Mouse (Mus musculus) C2C12 (cell line): ENCODE data around the gene Pkig. TPM values are rescaled to one million over a fixed set of nuclear protein-coding genes. Genes with fewer than 3 reads are reported as not detected.
"Not testable (repeated sequence)": the region's sequence is repeated elsewhere in the genome, so short reads cannot be mapped to it uniquely, and the experiment has no call there.

ENCODE experiments used
- H3K27me3 ChIP-seq: one replicate; pipeline ENCODE4 v1.6.1; 2011; ENCODE audit not compliant: control insufficient read depth, insufficient read depth, insufficient read length
- H3K36me3 ChIP-seq: one replicate; pipeline ENCODE4 v1.6.1; 2011; ENCODE audit not compliant: control insufficient read depth, insufficient read depth
- H3K4me3 ChIP-seq: one replicate; pipeline ENCODE4 v1.5.1; 2011; ENCODE audit warnings: mild to moderate bottlenecking, control low read depth; ENCODE audit not compliant: poor library complexity, insufficient read depth, severe bottlenecking
- H3K79me2 ChIP-seq: one replicate; pipeline ENCODE4 v1.6.1; 2011; ENCODE audit not compliant: control insufficient read depth, insufficient read depth
- H3K79me3 ChIP-seq: one replicate; pipeline ENCODE4 v1.6.1; 2011; ENCODE audit warnings: low read depth, control low read depth
- H3ac ChIP-seq: one replicate; pipeline ENCODE3; 2011; ENCODE audit warnings: low read depth; ENCODE audit not compliant: control insufficient read depth, insufficient read length
- CEBPB ChIP-seq: IDR thresholded peaks from one replicate; pipeline ENCODE4 v1.6.1; 2011; ENCODE audit warnings: low read depth, mild to moderate bottlenecking, control low read depth, moderate library complexity
- CTCF ChIP-seq: IDR thresholded peaks from one replicate; pipeline ENCODE4 v1.5.1; 2011; ENCODE audit not compliant: control insufficient read depth, insufficient read depth, insufficient read length
- FOSL1 ChIP-seq: IDR thresholded peaks from one replicate; pipeline ENCODE4 v1.8.0; 2011; ENCODE audit warnings: mild to moderate bottlenecking, low read length; ENCODE audit not compliant: poor library complexity, insufficient read depth, severe bottlenecking
- MAX ChIP-seq: IDR thresholded peaks from one replicate; pipeline ENCODE4 v1.6.1; 2011; ENCODE audit warnings: mild to moderate bottlenecking, control low read depth
- MYOD1 ChIP-seq: IDR thresholded peaks from one replicate; pipeline ENCODE4 v1.6.1; 2011; ENCODE audit warnings: low read depth; ENCODE audit not compliant: control insufficient read depth, insufficient read length
- MYOG ChIP-seq: IDR thresholded peaks from one replicate; pipeline ENCODE4 v1.6.1; 2011; ENCODE audit not compliant: control insufficient read depth, insufficient read length; ENCODE audit errors: extremely low read depth
- USF1 ChIP-seq: IDR thresholded peaks from one replicate; pipeline ENCODE4 v1.6.1; 2011; ENCODE audit warnings: low read depth, mild to moderate bottlenecking, control low read depth, moderate library complexity
- polyA plus RNA-seq: library from polyadenylated mRNA; unstranded; fragments of >200 nt; fragmentation: generic; extraction: Trizol; gene quantifications from one replicate; pipeline ENCODE4 v1.2.1, GENCODE M21; 2012; ENCODE audit warnings: missing spikeins

Pkig gene
- polyA plus RNA-seq, 1 experiment, result 254 TPM

DNA sequence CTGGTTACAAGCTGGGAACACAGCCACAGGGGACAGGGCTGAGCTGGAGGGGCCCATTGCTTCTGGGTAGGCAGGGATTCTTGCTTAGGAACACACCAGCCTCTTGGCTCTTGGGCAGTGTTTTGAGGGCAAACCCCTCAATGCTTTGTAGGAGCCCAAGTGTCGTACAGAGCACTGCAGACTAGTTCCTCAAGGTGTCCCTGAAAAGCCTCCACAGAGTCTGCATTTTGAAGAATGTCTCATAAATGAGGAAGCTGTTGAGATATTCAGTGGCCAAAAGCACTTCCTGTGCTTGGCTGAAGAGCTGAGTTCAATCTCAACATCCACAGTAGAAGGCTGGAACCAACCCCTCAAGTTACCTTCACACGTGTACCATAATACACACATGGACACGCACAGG lies 18.6 kb downstream of the Pkig start:
- no peak overlapping the region for H3K4me3 ChIP-seq
- TF ChIP-seq FOSL1 (no peak), MYOG (no peak), MYOD1 (no peak), CEBPB (no peak), CTCF (no peak), USF1 (no peak), MAX (no peak)
- no peak overlapping the region for H3ac ChIP-seq
- no peaks in the 10 kb centered on the region for H3K36me3 ChIP-seq
- H3K79me2 ChIP-seq, result peaks cover 86% of the 10 kb centered on the region
- peaks cover 27% of the 10 kb centered on the region for H3K79me3 ChIP-seq
- no peaks in the 10 kb centered on the region for H3K27me3 ChIP-seq

DNA sequence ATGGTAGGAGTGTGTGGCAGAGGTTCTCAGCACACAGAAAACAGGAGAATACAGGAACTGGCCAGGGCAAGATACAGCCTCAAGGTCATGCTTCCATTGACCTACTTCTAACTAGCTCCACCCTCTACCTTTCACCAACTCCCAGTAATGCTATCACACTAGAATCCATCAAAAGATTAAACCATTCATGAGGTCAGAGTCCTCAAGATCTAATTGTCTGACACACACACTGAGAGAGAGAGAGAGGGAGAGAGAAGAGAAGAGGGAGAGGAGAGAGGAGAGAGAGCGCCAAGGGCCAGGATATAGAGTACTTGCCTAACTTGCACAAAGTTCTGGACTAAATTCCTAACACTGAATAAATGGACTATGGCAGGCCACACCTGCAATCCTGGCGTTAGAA lies 24.2 kb downstream of the Pkig start:
- H3K79me3 ChIP-seq, result peaks cover 15% of the 10 kb centered on the region
- TF ChIP-seq CEBPB (no peak), MYOD1 (no peak), USF1 (no peak), FOSL1 (no peak), CTCF (no peak), MYOG (no peak), MAX (no peak)
- H3K79me2 ChIP-seq, result peaks cover 78% of the 10 kb centered on the region
- no peaks in the 10 kb centered on the region for H3K36me3 ChIP-seq
- H3K4me3 ChIP-seq, result no peak overlapping the region
- no peaks in the 10 kb centered on the region for H3K27me3 ChIP-seq
- no peak overlapping the region for H3ac ChIP-seq

DNA sequence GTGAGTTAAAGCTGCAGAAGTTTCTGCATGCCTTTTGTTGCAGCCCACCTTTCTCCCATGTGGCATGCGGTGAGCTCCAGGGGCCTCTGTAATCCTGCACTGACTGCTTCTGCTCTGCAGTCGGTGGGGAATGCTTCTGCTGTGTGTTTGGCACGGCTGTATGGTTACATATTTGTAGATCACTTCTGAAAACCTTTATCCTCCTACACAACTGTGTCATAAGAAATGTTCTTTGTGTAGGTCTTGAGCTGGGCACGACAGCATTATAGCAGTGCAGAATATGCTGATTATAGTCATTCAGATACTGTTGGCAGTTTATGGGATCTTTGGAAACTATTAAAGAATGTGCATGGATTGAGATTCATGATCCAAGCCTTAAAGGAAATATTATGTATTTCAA lies 27.1 kb downstream of the Pkig start:
- Histone ChIP-seq H3K27me3 (no peaks in the 10 kb centered on the region), H3ac (no peak overlapping the region), H3K79me2 (peaks cover 49% of the 10 kb centered on the region), H3K36me3 (no peaks in the 10 kb centered on the region), H3K4me3 (no peak overlapping the region), H3K79me3 (peaks cover 4% of the 10 kb centered on the region)
- TF ChIP-seq MAX, result no peak
- TF ChIP-seq CTCF, result no peak
- TF ChIP-seq USF1, result no peak
- TF ChIP-seq CEBPB, result no peak
- no peak for TF ChIP-seq MYOG
- no peak for TF ChIP-seq FOSL1
- TF ChIP-seq MYOD1, result no peak

DNA sequence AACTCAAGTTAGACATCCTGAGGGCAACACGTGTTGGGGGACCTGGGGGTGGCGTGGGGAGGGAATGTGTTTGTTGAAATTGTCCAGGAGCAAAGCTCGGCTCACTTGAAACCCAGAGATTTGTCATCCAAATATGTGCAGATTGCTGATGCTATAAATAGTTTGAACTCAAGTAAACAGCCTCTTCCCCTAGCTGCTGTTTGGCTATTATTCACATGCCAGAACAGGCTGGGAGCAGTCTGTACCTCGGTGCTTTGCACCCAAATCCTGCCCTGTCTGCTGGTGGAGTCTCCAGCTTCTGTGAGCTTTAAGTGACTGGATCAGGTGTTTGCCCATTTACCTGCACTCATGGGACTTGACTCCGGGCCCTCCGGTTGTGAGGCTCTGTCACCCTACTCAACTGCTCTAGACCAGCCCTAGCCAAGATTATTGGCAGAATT lies 27.6 kb downstream of the Pkig start:
- Histone ChIP-seq H3ac (peak overlapping the region; percentile 37), H3K27me3 (no peaks in the 10 kb centered on the region), H3K79me2 (peaks cover 44% of the 10 kb centered on the region), H3K4me3 (no peak overlapping the region), H3K79me3 (peaks cover 1% of the 10 kb centered on the region), H3K36me3 (no peaks in the 10 kb centered on the region)
- TF ChIP-seq USF1 (no peak), CTCF (no peak), MYOD1 (no peak), MAX (no peak), MYOG (no peak), FOSL1 (no peak), CEBPB (no peak)

DNA sequence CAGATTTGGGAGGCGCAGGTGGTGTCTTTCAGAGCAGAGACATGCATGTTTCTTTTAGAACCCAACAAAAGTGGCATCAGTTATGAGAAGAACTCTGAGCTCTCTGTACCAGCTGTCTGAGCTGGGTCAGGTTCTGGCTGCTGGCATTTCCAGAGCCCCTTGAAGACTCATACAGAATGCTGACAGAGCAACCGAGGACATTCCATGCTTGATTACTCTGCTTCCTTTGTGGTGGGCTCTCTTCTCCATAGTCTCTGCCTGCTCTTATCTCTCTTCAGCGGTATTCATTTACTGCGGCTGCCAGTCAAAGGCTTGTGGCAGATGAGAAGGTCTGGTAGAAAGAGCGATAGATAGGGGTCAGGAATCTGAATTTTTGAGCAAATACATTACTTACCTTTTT lies 28.0 kb downstream of the Pkig start:
- Histone ChIP-seq H3K36me3 (no peaks in the 10 kb centered on the region), H3K79me2 (peaks cover 39% of the 10 kb centered on the region), H3K79me3 (peaks cover 1% of the 10 kb centered on the region), H3ac (no peak overlapping the region), H3K4me3 (no peak overlapping the region), H3K27me3 (no peaks in the 10 kb centered on the region)
- TF ChIP-seq CEBPB (no peak), MYOD1 (no peak), CTCF (no peak), MAX (no peak), MYOG (no peak), USF1 (no peak), FOSL1 (no peak)

DNA sequence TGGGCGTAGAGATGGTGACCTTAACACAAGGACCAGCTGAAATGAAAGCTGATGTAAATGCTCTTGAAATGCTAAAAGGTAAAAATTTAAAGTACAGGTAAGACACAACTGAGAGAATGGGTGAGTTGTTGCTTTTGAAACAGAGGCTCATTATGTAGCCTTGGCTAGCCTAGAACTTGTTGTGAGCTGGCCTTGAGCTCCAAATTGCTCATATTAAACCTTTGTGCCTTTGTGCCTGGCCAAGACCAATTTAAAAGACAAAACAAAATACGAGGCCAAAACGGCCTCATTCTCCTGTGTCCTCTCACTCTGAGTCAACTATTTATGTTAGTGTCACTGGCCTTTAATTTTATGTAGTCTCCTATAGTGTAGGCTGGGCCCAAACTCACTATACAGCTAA lies 28.7 kb downstream of the Pkig start:
- Histone ChIP-seq H3K27me3 (no peaks in the 10 kb centered on the region), H3K36me3 (no peaks in the 10 kb centered on the region), H3K4me3 (no peak overlapping the region), H3ac (no peak overlapping the region), H3K79me3 (peaks cover 1% of the 10 kb centered on the region), H3K79me2 (peaks cover 36% of the 10 kb centered on the region)
- no peak for TF ChIP-seq USF1
- no peak for TF ChIP-seq CEBPB
- no peak for TF ChIP-seq MYOG
- TF ChIP-seq MAX, result no peak
- TF ChIP-seq CTCF, result no peak
- TF ChIP-seq MYOD1, result no peak
- TF ChIP-seq FOSL1, result no peak

DNA sequence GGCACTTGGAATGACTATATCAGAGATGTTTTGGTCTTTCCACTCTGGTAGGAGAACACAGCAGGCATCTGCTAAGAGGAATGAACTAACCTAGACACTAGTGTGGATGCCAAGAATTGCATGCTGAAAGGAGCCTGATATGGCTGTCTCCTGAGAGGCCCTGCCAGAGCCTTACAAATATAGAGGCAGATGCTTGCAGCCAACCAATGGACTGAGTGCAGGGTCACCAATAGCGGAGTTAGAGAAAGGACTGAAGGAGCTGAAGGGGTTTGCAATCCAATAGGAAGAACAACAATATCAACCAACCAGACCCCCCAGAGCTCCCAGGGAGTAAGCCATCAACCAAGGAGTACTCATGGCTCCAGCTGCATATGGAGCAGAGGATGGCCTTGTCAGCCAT lies 30.2 kb downstream of the Pkig start:
- not testable (repeated sequence) for H3K79me3 ChIP-seq, H3K36me3 ChIP-seq, H3K4me3 ChIP-seq, H3ac ChIP-seq, H3K27me3 ChIP-seq
- peaks cover 27% of the 10 kb centered on the region for H3K79me2 ChIP-seq
